Mouse (Mus musculus) MEL (cell line): ENCODE measurements around the gene Gm21970.

ENCODE experiments used
- CTCF ChIP-seq, 3 experiments: IDR thresholded peaks in 2 of 3; conservative IDR thresholded peaks in 1 of 3; 2 replicates each; pipeline ENCODE4 v1.5.1; 2011 to 2012; ENCODE audit warnings: low read length in 3 of 3, low read depth in 2 of 3, mild to moderate bottlenecking in 2 of 3, improper control_type of control experiment in 1 of 3, inconsistent platforms in 1 of 3, mixed read lengths in 1 of 3, moderate library complexity in 1 of 3; ENCODE audit not compliant: control insufficient read depth in 1 of 3, insufficient read depth in 1 of 3, poor library complexity in 1 of 3, severe bottlenecking in 1 of 3
- MAZ ChIP-seq: IDR thresholded peaks from 2 replicates; pipeline ENCODE4 v1.6.1; 2012; ENCODE audit warnings: low read depth, mild to moderate bottlenecking, inconsistent platforms, low read length, improper control_type of control experiment
- POLR2A ChIP-seq, 2 experiments: IDR thresholded peaks; 2 replicates each; pipeline ENCODE4 v1.6.1; 2011 to 2012; ENCODE audit warnings: low read length in 2 of 2, mild to moderate bottlenecking in 2 of 2, control low read depth in 1 of 2, improper control_type of control experiment in 1 of 2, low read depth in 1 of 2, moderate library complexity in 1 of 2; ENCODE audit not compliant: control insufficient read depth in 1 of 2, insufficient read depth in 1 of 2, poor library complexity in 1 of 2
- POLR2AphosphoS2 ChIP-seq: IDR thresholded peaks from 2 replicates; pipeline ENCODE4 v1.6.1; 2011; ENCODE audit warnings: low read length, improper control_type of control experiment
- UBTF ChIP-seq: IDR thresholded peaks from 2 replicates; pipeline ENCODE4 v1.6.1; 2012; ENCODE audit warnings: low read depth, mild to moderate bottlenecking, inconsistent platforms, low read length, improper control_type of control experiment, moderate library complexity, borderline replicate concordance; ENCODE audit not compliant: insufficient read depth

DNA sequence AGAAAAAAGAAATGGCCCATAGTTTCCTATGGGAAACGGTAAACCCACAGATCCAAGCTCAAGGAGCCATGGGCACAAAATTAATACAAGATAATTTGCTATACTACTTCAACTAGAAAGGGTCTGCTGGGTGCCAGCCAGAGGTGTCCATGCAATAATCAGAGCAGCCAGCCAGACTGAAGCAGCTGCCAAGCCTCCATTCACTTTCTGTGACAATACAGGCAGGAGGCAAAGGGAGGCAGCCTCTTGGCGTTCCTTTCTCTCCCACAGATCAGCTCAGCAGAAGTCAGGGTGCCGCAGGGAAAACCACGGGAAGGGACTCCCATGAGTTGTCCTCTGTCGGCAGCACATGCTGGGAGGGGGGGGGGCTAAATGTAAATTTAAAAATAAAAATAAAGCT is 67.5 kb downstream of the Gm21970 start:
- TF ChIP-seq POLR2A (IDR thresholded peaks at IDR 0.05; ENCODE audit: control insufficient read depth in 1 of 2, insufficient read depth in 1 of 2, low read depth in 1 of 2, low read length in 2 of 2, poor library complexity in 1 of 2) (no peak), MAZ (no peak), POLR2AphosphoS2 (no peak), UBTF (no peak), CTCF (IDR thresholded peaks at IDR 0.05 in 2 of 3, conservative IDR thresholded peaks at IDR 0.05 in 1 of 3; ENCODE audit: control insufficient read depth in 1 of 3, insufficient read depth in 1 of 3, low read depth in 2 of 3, low read length in 3 of 3, poor library complexity in 1 of 3, severe bottlenecking in 1 of 3) (no peak)
